Mouse (Mus musculus): ENCODE data around the gene Tnf.

- no peak for TF ChIP-seq POLR2A (IDR thresholded peaks at IDR 0.05; ENCODE audit: insufficient read depth, low read depth, low read length)
- TF ChIP-seq CTCF (IDR thresholded peaks at IDR 0.05; ENCODE audit: insufficient read depth, low read depth, low read length) = no peak
Measured at GRCm38 (mm10) chr17:35165451-35166155, 36.2 kb downstream of the Tnf start.

Data from olfactory bulb, adult 2 months (tissue).